Mouse (Mus musculus) bone marrow macrophage, adult 2 months (primary cell): ENCODE results near the gene Homer3. TPM values are rescaled to one million over a fixed set of nuclear protein-coding genes. Genes with fewer than 3 reads are reported as not detected.
A peak's percentile ranks its signal among the peaks of the same experiment; 100 is the strongest.

Experiments
- H3K27ac ChIP-seq: 2 replicates; pipeline ENCODE4 v1.5.1; 2012; ENCODE audit warnings: low read depth, low read length; ENCODE audit not compliant: insufficient read depth
- H3K4me1 ChIP-seq: 2 replicates; pipeline ENCODE4 v1.6.1; 2012; ENCODE audit warnings: low read length; ENCODE audit not compliant: control insufficient read depth, insufficient read depth
- H3K4me3 ChIP-seq: 2 replicates; pipeline ENCODE4 v1.5.1; 2012; ENCODE audit warnings: mild to moderate bottlenecking, low read length, moderate library complexity; ENCODE audit not compliant: insufficient read depth
- CTCF ChIP-seq: IDR thresholded peaks from 2 replicates; pipeline ENCODE4 v1.5.1; 2012; ENCODE audit warnings: low read depth, mild to moderate bottlenecking, low read length, moderate library complexity
- POLR2A ChIP-seq: IDR thresholded peaks from 2 replicates; pipeline ENCODE4 v1.6.1; 2012; ENCODE audit warnings: mild to moderate bottlenecking, low read depth, low read length, borderline replicate concordance
- polyA plus RNA-seq: library from polyadenylated mRNA; stranded (reverse); fragments of >200 nt; gene quantifications from 2 replicates; pipeline ENCODE4 v1.2.4, GENCODE M21; 2012; ENCODE audit not compliant: missing spikeins, insufficient read depth, insufficient read length

Gene Homer3
- polyA plus RNA-seq, 1 experiment = 29.3 TPM

DNA sequence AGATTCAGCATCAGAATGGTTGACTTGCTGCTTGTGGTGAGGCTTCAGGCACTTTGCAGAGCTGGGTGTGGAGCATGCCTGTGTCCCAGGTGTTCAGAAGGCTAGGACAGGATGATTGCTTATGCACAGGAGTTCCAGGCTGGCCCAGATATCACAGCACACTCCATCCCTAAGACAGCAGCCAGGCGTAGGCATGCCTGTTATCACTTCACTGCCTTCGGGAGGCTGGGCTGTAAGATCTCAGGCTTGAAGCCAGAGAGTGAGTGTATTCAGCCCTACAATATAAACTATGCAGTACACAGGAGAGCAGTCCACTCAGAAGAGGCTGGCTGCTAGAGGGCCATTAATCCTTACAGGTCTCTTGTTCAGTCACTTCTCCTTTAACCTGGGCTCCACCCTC is 23.6 kb upstream of the Homer3 start:
- no peak overlapping the region for H3K4me3 ChIP-seq
- H3K27ac ChIP-seq = no peak overlapping the region
- no peak for TF ChIP-seq POLR2A
- TF ChIP-seq CTCF = no peak
- no peaks in the 10 kb centered on the region for H3K4me1 ChIP-seq

- TF ChIP-seq CTCF (no peak), POLR2A (no peak)
- Histone ChIP-seq H3K4me3 (no peak overlapping the region), H3K27ac (no peak overlapping the region), H3K4me1 (peaks cover 45% of the 10 kb centered on the region)
These were observed 15.0 kb upstream of the Homer3 start for GRCm38 (mm10) chr8:70267674-70268073.

- Histone ChIP-seq H3K27ac (peak overlapping the region; percentile 73), H3K4me3 (no peak overlapping the region), H3K4me1 (peaks cover 51% of the 10 kb centered on the region)
These were observed 14.3 kb upstream of the Homer3 start for GRCm38 (mm10) chr8:70268311-70268710.

DNA sequence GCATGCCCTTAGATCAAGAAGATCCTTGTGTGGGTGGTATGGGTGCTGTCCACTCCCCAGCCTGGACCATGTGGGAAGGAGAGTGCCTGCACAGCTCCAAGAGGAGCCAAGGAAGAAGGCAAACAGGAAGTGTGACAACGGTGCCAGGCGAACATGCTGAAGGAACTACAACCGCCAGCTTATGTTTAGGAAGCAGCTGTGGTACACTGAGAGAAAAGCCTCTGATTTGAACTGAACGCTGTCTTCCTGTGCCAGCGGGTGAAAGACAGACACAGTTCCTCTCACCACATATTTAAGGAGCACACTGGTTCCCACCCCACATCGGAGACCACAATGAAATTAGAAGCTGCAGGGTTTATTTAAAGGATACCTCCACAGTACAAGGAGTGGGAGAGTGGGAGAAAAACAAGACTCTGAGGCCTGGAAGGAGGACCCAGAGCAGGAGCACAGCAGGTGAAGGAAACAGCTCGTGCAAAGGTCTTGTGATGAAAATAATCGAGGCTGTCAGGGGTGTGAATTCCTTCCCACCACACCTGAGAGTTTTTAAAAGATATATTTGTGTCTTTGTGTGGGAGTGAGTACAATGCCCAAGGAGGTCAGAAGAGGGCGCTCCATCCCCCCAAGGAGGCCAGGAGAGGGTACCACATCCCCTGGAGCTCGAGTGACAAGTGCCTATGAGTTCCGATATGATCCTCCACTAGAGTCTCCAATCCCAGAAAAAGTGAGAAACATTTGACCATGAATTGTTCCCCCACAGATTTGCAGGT is 13.6 kb upstream of the Homer3 start:
- no peak overlapping the region for H3K4me3 ChIP-seq
- TF ChIP-seq POLR2A (no peak), CTCF (peak; percentile 75)
- peaks cover 53% of the 10 kb centered on the region for H3K4me1 ChIP-seq
- H3K27ac ChIP-seq = peak overlapping the region; percentile 73

More at GRCm38 (mm10) chr8:70268311-70268710, 14.3 kb upstream of the Homer3 start:
- TF ChIP-seq POLR2A (no peak), CTCF (no peak)

DNA sequence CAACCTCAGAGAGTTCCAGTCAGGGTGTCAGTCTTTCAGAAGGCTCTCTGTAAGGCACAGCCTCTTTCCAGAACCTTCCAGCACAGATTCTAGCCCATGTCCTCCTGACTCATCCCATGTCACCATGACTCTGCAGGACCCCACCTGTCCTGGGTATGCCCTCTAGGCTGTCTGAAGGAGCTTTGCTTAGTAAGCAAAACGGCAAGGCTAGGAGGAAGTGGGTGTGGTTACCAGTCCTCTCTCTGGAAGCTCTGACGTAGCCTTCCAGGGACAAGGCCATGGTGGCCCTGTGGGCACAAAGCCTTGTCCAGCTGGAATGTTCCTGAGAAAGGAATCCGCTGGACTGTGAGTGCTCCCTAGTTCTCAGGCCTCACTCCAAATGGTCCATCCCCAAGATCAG is 9.7 kb upstream of the Homer3 start:
- Histone ChIP-seq H3K4me1 (peaks cover 41% of the 10 kb centered on the region), H3K27ac (peak overlapping the region; percentile 12), H3K4me3 (no peak overlapping the region)
- TF ChIP-seq CTCF = no peak
- TF ChIP-seq POLR2A = no peak

DNA sequence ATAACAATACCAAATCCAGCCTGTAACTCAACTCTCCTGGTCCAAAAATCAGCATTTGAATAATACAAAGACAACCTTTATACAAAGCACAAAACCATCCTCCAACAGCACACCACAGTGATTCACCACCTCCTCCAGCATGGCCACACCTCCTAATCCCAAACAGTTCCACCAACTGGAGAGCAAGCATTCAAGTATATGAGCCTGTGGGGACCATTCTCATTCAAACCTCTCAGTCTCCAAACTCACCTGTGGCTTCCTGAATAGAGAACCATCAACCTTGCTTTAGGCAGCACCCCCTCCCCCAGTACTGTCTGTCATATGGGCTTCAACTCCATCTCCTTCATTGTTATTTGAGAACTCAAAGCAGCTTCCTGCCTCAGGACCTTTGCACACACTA is 8.3 kb upstream of the Homer3 start:
- Histone ChIP-seq H3K27ac (no peak overlapping the region), H3K4me1 (peaks cover 32% of the 10 kb centered on the region), H3K4me3 (no peak overlapping the region)
- TF ChIP-seq CTCF (no peak), POLR2A (no peak)

DNA sequence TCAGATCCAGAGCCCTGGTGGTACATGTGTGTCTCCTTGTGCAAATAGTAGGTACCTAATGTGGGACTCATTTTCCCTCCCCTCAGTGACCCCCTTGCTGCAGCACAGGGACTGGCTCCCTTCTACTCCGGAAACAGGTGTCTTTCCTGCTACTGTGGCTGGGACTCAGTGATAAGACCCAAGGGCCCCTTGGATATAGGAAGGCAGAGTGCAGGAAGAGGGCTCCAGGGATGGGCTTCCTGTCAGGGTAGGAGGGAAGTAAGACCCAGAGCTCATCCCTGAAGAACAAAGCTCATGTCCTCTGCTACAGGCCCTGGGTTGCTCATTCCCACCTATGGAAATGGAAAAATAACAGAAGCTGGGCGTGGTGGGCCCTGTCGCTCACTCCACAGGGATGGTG is 6.2 kb upstream of the Homer3 start:
- Histone ChIP-seq H3K4me1 (peaks cover 24% of the 10 kb centered on the region), H3K4me3 (no peak overlapping the region), H3K27ac (no peak overlapping the region)
- TF ChIP-seq CTCF (no peak), POLR2A (no peak)

DNA sequence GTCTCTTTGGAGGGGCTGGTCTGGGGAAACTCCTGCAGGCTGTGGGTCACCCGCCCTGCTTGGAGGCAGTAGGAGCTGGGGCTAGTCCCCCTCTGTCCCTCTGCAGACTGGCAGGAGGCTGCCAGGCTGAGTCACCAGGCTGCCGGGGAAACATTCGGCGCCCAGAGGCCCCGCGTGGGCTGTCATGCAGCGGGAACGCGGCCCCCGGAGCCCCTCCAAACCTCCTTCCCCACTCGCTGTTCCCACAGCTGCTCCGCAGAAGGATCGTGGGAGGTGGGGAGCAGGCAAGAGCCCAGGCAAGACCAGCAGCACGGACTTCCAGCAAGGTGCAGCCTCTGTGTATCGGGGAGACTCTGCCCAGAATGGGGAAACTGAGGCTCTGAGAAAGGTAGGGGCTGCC is 4.5 kb upstream of the Homer3 start:
- TF ChIP-seq POLR2A (no peak), CTCF (no peak)
- Histone ChIP-seq H3K4me3 (no peak overlapping the region), H3K4me1 (peaks cover 13% of the 10 kb centered on the region), H3K27ac (no peak overlapping the region)

- Histone ChIP-seq H3K4me1 (peaks cover 10% of the 10 kb centered on the region), H3K27ac (no peak overlapping the region)
- TF ChIP-seq CTCF (no peak), POLR2A (no peak)
These were observed 3.4 kb upstream of the Homer3 start for GRCm38 (mm10) chr8:70279266-70279665.

GRCm38 (mm10) chr8:70281001-70281400 is 1.6 kb upstream of the Homer3 start:
- no peak overlapping the region for H3K27ac ChIP-seq
- peaks cover 12% of the 10 kb centered on the region for H3K4me1 ChIP-seq
- TF ChIP-seq POLR2A (no peak), CTCF (no peak)
- H3K4me3 ChIP-seq = no peak overlapping the region

More at GRCm38 (mm10) chr8:70279266-70279665, 3.4 kb upstream of the Homer3 start:
- no peak overlapping the region for H3K4me3 ChIP-seq
